Mouse (Mus musculus) liver, adult 2 months (tissue): ENCODE measurements around the gene Adgrl2. TPM values are rescaled to one million over a fixed set of nuclear protein-coding genes. Genes with fewer than 3 reads are reported as not detected.

Source experiments
- DNase-seq: peaks from one replicate; pipeline ENCODE4 v3.0.0-alpha.2; 2011; ENCODE audit warnings: low read depth, low spot score; ENCODE audit errors: extremely low read depth
- H3K27ac ChIP-seq: fragments of 200-500 bp; replicated peaks from 2 replicates; pipeline ENCODE4 v1.5.1; 2012; ENCODE audit warnings: low read depth, mild to moderate bottlenecking, control low read depth, inconsistent platforms, low read length; ENCODE audit not compliant: insufficient read depth
- H3K27me3 ChIP-seq: fragments of 200-500 bp; 2 replicates; pipeline ENCODE4 v1.6.1; 2012; ENCODE audit warnings: mild to moderate bottlenecking, moderate library complexity, low read length, inconsistent platforms; ENCODE audit not compliant: control insufficient read depth, insufficient read depth
- H3K36me3 ChIP-seq: fragments of 200-500 bp; 2 replicates; pipeline ENCODE4 v1.6.1; 2012; ENCODE audit warnings: low read length, inconsistent platforms; ENCODE audit not compliant: control insufficient read depth, insufficient read depth
- H3K4me1 ChIP-seq: fragments of 200-500 bp; 2 replicates; pipeline ENCODE4 v1.6.1; 2011; ENCODE audit warnings: low read length; ENCODE audit not compliant: control insufficient read depth, insufficient read depth
- H3K4me3 ChIP-seq: fragments of 200-500 bp; 2 replicates; pipeline ENCODE4 v1.5.1; 2011; ENCODE audit warnings: low read depth, mild to moderate bottlenecking, control low read depth, low read length, moderate library complexity; ENCODE audit not compliant: insufficient read depth
- H3K79me2 ChIP-seq: fragments of 200-500 bp; 2 replicates; pipeline ENCODE4 v1.6.1; 2012; ENCODE audit warnings: inconsistent platforms, mild to moderate bottlenecking, low read length, moderate library complexity; ENCODE audit not compliant: control insufficient read depth, insufficient read depth
- H3K9ac ChIP-seq: fragments of 200-500 bp; 2 replicates; pipeline ENCODE4 v1.6.1; 2012; ENCODE audit warnings: low read depth, mild to moderate bottlenecking, control low read depth, inconsistent platforms, low read length
- CTCF ChIP-seq: fragments of 200-500 bp; IDR thresholded peaks from 2 replicates; pipeline ENCODE4 v1.5.1; 2011; ENCODE audit warnings: low read depth, low read length, control low read depth
- POLR2A ChIP-seq: fragments of 200-500 bp; IDR thresholded peaks from 2 replicates; pipeline ENCODE4 v1.6.1; 2011; ENCODE audit warnings: low read length, control low read depth; ENCODE audit not compliant: insufficient read depth; ENCODE audit errors: extremely low read depth
- WGBS: fragments of 180-500 bp; shearing (Covaris S2); methylation state at CpG from one replicate; pipeline ENCODE4 v1.1.7; 2018; 5-methylcytosine and 5-hydroxymethylcytosine counted together
- polyA plus RNA-seq: library from polyadenylated mRNA; depleted of rRNA; stranded (reverse); fragments of >200 nt; gene quantifications from 2 replicates; pipeline ENCODE4 v1.2.3, GENCODE M21; 2012
- total RNA-seq: library from RNA; depleted of rRNA; stranded (reverse); fragments of >200 nt; gene quantifications from 2 replicates; pipeline ENCODE4 v1.2.3, GENCODE M21; 2014

The Adgrl2 gene
- total and polyA plus RNA-seq, 2 experiments = 26.2 to 27.9 TPM

GRCm38 (mm10) chr3:148838835-148839296 lies 151.5 kb downstream of the Adgrl2 start:
- TF ChIP-seq CTCF (no peak), POLR2A (no peak)
- Histone ChIP-seq H3K4me1 (peaks cover 11% of the 10 kb centered on the region), H3K36me3 (peaks cover 40% of the 10 kb centered on the region), H3K79me2 (no peaks in the 10 kb centered on the region), H3K4me3 (no peak overlapping the region), H3K27me3 (no peaks in the 10 kb centered on the region), H3K9ac (no peak overlapping the region), H3K27ac (no peak overlapping the region)
- no peak for DNase-seq
- 96% methylated on average over 13 of the region's 13 CpGs for WGBS

DNA sequence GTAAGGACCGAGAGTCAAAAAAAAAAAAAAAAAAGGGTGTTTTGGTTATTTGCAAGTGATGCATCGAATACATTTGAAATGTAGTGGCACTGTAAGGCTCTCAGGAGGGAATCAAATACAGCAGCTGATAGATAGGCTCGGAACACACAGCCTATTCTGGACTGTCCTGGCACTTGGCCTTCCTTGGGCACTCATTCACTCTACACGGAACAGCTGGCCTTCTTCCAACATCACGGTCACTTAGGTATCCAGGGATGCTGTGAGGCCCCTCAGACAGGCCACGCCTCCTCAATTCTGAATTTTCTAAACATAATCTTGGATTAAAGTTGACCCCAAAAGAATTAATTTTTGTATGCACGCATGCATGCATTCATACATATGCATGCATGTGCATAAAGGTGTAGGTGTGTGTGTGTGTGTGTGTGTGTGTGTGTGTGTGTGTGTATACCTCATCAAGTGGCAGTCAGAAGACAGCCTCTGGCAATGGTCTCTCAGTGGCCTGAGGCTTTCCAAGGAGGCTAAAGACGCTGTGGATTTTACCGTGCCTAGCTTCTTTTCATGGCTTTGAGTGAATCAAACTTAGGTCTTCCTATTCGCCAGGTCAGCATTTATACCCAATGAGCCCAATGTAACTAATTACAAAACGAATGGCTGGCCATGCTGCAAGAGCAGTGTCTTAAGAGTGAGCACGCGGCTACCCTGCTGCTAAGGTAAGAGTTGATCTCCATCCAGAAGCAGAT lies 152.1 kb downstream of the Adgrl2 start:
- H3K79me2 ChIP-seq = no peaks in the 10 kb centered on the region
- DNase-seq = peak; percentile 24
- no peaks in the 10 kb centered on the region for H3K27me3 ChIP-seq
- peaks cover 45% of the 10 kb centered on the region for H3K36me3 ChIP-seq
- WGBS = 76% methylated on average over 13 of the region's 13 CpGs
- H3K9ac ChIP-seq = no peak overlapping the region
- H3K4me3 ChIP-seq = no peak overlapping the region
- TF ChIP-seq POLR2A (no peak), CTCF (no peak)
- no peak overlapping the region for H3K27ac ChIP-seq
- peaks cover 11% of the 10 kb centered on the region for H3K4me1 ChIP-seq

DNA sequence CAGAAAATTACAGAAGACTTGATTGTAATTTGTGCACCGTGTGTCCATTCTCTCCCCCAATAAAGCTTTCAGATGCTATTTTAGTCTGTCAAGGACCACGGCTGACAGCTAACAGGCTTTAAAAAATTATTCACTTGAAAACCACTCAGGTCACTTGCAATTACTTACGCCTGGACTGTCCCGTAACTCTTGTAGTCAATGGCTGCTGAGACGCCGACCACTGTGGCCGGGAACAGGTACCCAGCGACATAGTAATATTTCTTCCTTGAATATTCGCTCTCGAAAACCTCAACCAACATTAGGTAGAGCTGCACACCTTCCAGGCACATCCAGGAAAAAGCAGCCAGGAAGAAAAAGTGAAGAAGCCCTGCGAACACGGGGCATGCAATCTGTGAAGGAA lies 155.2 kb downstream of the Adgrl2 start:
- Histone ChIP-seq H3K9ac (no peak overlapping the region), H3K4me3 (no peak overlapping the region), H3K4me1 (peaks cover under 1% of the 10 kb centered on the region), H3K27ac (no peak overlapping the region), H3K36me3 (peaks cover 60% of the 10 kb centered on the region), H3K27me3 (no peaks in the 10 kb centered on the region), H3K79me2 (no peaks in the 10 kb centered on the region)
- no peak for DNase-seq
- TF ChIP-seq POLR2A (no peak), CTCF (no peak)
- 98% methylated on average over 12 of the region's 12 CpGs for WGBS

DNA sequence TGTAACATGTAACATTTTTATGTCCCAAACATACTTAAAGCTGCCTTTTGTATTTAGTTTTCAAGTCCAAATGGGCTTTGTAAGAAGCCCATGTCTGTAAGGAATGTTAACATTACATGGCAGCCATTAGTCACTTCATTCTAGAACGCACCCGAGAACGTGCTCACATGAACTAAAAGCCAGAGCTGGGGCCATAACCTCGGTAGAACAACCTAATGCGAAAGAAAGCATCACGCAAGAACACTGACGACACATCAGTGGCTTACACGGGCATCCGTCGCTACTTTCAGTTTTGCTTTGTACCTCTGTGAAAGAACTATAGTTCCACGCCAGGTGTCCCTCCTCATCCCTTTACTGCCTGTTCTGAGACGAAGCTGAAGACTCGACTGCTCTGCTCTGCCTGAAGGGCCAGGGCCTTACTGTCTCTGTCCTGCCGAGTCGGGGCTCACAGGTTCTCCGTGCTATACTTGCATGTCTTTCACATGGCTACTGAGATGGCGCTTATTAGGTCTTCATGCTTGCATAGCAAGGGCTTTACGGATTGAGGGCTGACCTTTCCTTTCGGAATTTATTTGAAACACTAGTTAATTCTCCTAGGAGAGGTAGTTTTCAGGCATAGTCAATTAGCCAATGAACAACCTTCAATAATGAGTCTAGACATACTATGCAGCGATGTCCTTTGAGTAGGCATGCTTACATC lies 157.1 kb downstream of the Adgrl2 start:
- Histone ChIP-seq H3K36me3 (peaks cover 67% of the 10 kb centered on the region), H3K9ac (no peak overlapping the region), H3K79me2 (no peaks in the 10 kb centered on the region), H3K4me1 (no peaks in the 10 kb centered on the region), H3K4me3 (no peak overlapping the region), H3K27me3 (no peaks in the 10 kb centered on the region), H3K27ac (no peak overlapping the region)
- TF ChIP-seq POLR2A = no peak
- no peak for TF ChIP-seq CTCF
- WGBS = 96% methylated on average over 20 of the region's 20 CpGs
- no peak for DNase-seq

GRCm38 (mm10) chr3:148832001-148832400 lies 158.4 kb downstream of the Adgrl2 start:
- Histone ChIP-seq H3K27me3 (no peaks in the 10 kb centered on the region), H3K27ac (no peak overlapping the region), H3K79me2 (no peaks in the 10 kb centered on the region), H3K4me3 (no peak overlapping the region), H3K36me3 (peaks cover 61% of the 10 kb centered on the region), H3K9ac (no peak overlapping the region), H3K4me1 (no peaks in the 10 kb centered on the region)
- WGBS = 58% methylated on average over 4 of the region's 4 CpGs
- TF ChIP-seq POLR2A (no peak), CTCF (no peak)
- peak; percentile 30 for DNase-seq

GRCm38 (mm10) chr3:148828519-148828918 lies 161.8 kb downstream of the Adgrl2 start:
- no peak overlapping the region for H3K9ac ChIP-seq
- TF ChIP-seq POLR2A = no peak
- no peak for TF ChIP-seq CTCF
- H3K36me3 ChIP-seq = peaks cover 65% of the 10 kb centered on the region
- 98% methylated on average over 10 of the region's 10 CpGs for WGBS
- no peak overlapping the region for H3K4me3 ChIP-seq
- no peak for DNase-seq
- H3K27me3 ChIP-seq = no peaks in the 10 kb centered on the region
- H3K4me1 ChIP-seq = no peaks in the 10 kb centered on the region
- no peak overlapping the region for H3K27ac ChIP-seq
- no peaks in the 10 kb centered on the region for H3K79me2 ChIP-seq
